Mouse (Mus musculus) bone marrow, adult 2 months (tissue): ENCODE data around the gene Zfp651.

Experiments
- CTCF ChIP-seq: fragments of 200-500 bp; IDR thresholded peaks from 2 replicates; pipeline ENCODE4 v1.5.1; 2011; ENCODE audit warnings: low read length, control low read depth; ENCODE audit not compliant: control insufficient read depth, insufficient read depth
- POLR2A ChIP-seq: fragments of 200-500 bp; IDR thresholded peaks from 2 replicates; pipeline ENCODE4 v1.6.1; 2011; ENCODE audit warnings: low read depth, mild to moderate bottlenecking, control low read depth, low read length, borderline replicate concordance; ENCODE audit not compliant: control insufficient read depth

- TF ChIP-seq CTCF (no peak), POLR2A (no peak)
Observed at GRCm38 (mm10) chr9:121757835-121758814, 1.0 kb upstream of the Zfp651 start.
